ENCODE assay signal across 17 mouse cellular contexts in the genomic region with DNA sequence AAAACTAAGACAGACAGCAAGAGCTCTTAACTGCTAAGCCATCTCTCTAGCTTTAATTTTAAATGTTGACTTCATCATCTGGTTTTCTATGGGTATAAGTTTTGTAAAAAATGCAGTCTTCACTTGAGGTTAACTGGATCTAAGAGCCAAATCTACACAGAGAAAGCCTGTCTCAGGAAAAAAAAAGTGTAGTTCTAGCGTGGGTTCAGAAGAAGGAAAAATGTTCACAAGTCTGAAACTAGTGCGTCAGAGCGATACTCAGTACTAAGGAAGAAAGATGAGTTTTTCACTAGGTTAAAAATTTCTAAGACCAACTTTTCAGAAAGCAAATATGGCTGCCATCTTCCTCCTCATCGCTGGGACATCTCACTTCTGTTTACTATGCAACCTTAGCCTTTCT.
"Had no signal": no experiment of that assay in that cellular context is flagged by ENCODE, and none has a peak within 500 bp of the region (broad histone marks: within the 10 kb centered on the region; RNA-seq: fewer than 3 reads in every experiment).

No protein-coding gene starts in this region.

- DNase-seq: left cerebral cortex, postnatal 4 days; liver; liver, embryonic 13.5 days; liver, postnatal 0 days; lung, adult 18-20 months; lung, adult 2 months; lung, embryonic 14.5 days; lung, postnatal 10 days; lung, postnatal 14 days; lung, postnatal 36 days; lung, postnatal 4 days; midbrain, embryonic 14.5 days had no signal

- ATAC-seq: liver, embryonic 12.5 days; liver, postnatal 0 days; lung, postnatal 0 days; midbrain, embryonic 13.5 days; midbrain, embryonic 15.5 days; midbrain, embryonic 16.5 days had no signal
